Mouse (Mus musculus) monocyte, adult 2 months (primary cell): ENCODE measurements around the gene Fbxl17.

Experiments
- DNase-seq, 2 experiments: peaks; one replicate each; pipeline ENCODE4 v3.0.0; 2022; ENCODE audit warnings: low spot score in 2 of 2, low read depth in 1 of 2

The Fbxl17 gene

DNA sequence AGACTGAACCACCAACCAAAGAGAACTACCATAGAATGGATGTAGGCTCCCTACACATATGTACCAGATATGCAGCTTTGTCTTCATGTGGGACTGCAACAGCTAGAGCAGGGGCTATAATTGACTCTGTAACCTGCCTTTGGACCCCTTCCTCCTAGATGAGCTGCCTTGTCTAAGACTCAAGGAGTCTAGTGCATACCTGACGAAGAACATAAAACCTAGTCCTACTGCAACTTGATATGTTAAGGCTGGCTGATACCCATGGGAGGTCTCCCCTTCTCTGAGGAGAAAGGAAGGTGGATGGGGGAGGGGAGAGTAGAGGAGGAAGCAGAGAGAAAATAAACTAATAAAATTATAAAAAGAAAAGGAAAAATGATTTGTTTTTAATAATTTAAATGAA lies 273.9 kb downstream of the Fbxl17 start:
- DNase-seq: no peak

DNA sequence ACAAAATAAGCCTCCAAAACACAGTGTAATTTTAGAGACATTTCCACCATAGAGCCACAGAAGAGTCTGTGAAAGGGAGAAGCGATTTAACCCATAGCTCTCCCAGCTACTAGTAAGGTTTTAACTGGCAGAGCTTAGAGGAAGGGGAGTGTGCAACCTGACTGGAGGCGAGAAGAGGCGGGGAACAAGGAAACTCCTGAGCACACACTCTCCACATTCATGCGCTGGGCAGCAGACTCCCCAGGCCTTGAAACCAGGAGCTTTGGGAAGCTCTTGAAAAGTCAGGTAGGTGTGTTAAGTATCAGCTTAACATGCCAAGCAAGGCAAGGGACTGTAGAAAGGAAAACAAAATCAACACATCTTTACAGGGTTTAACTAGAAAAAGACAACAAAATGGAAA lies 276.1 kb downstream of the Fbxl17 start:
- no peak for DNase-seq

- DNase-seq: no peak
These were observed 278.2 kb downstream of the Fbxl17 start for GRCm38 (mm10) chr17:63221632-63222031.

DNA sequence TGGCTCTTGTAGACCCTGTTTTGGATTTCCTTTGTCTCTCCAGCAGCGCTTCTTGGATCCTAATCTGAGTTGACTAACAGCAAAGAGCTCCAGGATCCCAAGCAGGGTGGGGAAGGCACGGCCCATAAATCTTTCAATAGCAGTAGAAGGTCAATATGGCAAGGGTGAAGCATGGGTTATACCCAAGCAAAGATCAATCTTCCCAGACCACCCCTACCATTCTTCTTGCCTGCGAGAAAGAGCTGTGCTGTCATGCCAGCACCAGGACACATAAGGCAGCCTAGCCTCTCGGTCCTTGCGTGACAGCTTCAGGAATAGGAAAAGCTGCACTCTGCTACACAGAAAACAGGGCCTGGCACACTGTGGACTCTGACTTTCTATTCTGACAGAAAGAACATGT lies 279.0 kb downstream of the Fbxl17 start:
- DNase-seq: no peak

DNA sequence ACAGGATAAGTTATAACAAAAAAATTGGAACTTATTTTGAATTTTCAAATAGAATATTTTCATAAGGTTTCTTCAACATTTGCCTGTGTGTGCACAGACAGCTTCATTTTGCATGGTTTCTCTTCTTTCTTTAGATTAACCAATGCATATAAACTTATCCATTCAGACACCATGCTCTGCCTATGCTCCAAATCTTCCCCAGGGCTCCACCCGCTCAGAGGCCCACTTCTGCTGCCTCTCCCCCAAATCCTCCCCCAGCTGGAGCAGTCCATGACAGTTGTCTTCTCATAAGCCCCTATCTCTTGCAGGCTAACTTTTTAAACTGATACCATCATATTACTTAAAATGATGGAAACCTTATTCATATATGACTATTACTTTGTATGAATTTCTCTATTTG lies 282.8 kb downstream of the Fbxl17 start:
- DNase-seq: no peak

- no peak for DNase-seq
These were observed 287.8 kb downstream of the Fbxl17 start for GRCm38 (mm10) chr17:63212018-63212417.

GRCm38 (mm10) chr17:63209151-63209550 lies 290.7 kb downstream of the Fbxl17 start:
- no peak for DNase-seq

DNA sequence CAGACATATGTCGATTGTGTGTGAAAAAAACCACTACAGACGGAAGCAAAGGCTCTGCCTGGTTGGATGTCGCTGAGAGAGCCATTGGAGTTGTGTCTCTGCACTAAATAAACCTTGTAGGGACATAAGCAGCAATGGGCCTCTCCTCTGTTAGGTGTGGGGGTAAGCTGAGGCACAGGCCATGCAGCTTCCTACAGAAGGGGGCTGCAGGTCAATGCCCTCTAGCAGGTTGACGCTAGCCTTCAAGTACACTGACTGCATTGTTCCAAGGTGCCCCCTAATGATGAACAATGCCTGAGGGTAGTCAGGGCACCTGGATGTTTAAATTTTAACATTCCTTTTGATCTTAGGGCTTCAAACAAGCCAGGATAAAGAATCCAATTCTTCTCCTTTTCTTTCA lies 291.5 kb downstream of the Fbxl17 start:
- DNase-seq: no peak

GRCm38 (mm10) chr17:63207714-63208113 lies 292.1 kb downstream of the Fbxl17 start:
- no peak for DNase-seq

DNA sequence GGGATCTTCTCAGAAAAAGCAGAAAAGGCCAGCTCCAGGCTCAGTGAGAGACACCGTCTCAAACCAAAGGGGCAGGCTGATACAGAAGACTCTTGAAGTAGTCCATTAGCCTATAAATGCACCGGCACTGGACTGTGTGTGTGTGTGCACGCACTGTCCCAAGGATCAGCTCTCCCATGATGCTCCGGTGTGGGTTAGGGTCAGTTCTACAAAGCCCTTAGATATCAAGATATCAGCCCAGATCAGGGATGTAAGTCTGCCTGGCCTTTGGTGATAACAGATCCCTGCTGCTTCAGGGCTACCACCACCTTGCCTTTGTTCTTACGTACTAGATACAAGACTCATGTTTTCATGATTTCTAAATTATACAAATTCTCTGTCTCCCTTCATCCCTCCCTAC lies 294.5 kb downstream of the Fbxl17 start:
- DNase-seq: no peak

- DNase-seq: no peak
These were observed 296.1 kb downstream of the Fbxl17 start for GRCm38 (mm10) chr17:63203582-63204190.

DNA sequence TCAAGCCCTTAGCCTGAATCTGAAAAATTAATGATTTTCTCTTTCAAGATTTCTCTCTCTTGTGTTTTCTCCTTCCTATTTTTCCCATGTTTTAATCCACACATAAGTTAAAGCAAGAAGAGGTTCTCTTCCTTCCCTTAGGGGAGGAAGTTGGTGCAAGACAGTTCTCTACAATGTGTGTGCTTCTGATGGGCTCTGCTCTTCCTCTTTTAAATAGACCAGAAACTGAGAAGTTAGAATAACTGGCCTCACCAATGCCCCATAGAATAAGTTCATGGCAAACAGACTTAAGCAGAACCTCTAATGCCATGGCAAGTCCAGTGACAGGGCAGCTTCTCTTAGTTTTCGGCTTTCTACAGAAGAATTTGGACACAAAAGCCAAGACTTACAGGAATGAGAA lies 301.1 kb downstream of the Fbxl17 start:
- DNase-seq: no peak

DNA sequence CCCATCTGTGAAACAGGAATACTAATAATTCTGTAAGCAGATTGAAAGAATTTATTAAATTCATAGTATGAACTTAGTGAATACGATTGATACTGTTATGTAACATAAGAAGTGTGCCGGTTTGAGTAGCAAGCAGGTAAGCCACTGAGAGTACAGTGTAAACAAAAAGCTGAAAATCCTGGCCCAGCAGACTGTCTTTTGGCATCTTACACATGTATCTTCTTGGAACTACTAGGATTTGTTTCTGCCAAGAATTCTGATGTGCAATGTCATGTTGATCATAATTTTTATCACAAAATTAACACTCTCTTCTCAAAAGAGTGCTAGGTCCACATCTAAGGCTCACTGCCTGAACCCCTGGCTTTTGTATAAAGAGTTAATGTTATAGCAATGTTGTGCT lies 304.3 kb downstream of the Fbxl17 start:
- no peak for DNase-seq

GRCm38 (mm10) chr17:63193196-63193595 lies 306.6 kb downstream of the Fbxl17 start:
- DNase-seq: no peak

DNA sequence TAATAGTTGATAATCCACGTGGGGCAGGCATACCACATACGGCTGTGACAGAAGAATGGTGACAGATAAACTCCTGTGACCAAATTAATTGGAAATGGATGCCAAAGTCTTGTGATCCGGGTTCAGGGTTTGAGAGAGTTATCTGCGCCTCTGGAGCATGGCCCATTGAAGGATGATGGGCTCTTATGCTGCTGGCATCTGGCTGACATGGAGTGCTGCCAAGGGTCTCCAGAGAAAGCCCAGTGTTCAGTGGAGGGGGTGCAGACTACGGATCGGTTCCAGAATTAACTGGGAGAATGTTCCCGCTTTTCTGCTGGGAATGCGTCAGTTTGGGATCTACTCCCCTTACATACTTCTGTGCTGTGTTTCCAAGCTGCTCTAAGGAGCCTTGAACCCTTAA lies 308.5 kb downstream of the Fbxl17 start:
- DNase-seq: no peak

- peak in 1 of 2 experiments; percentile 4 for DNase-seq
These were observed 310.5 kb downstream of the Fbxl17 start for GRCm38 (mm10) chr17:63189274-63189673.

GRCm38 (mm10) chr17:63185531-63185930 lies 314.3 kb downstream of the Fbxl17 start:
- no peak for DNase-seq

GRCm38 (mm10) chr17:63184844-63185504 lies 314.8 kb downstream of the Fbxl17 start:
- DNase-seq: no peak

GRCm38 (mm10) chr17:63183431-63183830 lies 316.4 kb downstream of the Fbxl17 start:
- no peak for DNase-seq

- DNase-seq: no peak
These were observed 318.2 kb downstream of the Fbxl17 start for GRCm38 (mm10) chr17:63181661-63182060.

DNA sequence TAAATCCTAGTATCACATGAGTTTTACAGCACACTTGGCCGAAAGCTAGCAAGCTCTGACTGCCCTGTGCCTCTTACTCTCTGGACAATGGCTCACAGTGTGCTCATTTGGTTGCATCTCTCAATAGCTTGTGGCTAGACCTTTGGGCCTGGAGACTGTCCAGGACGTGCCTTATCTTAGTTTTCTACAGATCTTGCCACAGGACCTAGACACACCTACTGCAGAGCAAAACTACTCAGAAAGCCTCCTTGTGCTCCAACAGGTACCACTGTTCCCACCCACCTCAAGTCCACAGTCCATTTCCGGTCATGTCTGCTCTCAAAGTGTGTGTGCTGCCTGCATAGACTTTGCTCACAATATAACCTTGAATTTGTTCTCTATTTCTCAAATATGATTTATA lies 319.8 kb downstream of the Fbxl17 start:
- DNase-seq: no peak

DNA sequence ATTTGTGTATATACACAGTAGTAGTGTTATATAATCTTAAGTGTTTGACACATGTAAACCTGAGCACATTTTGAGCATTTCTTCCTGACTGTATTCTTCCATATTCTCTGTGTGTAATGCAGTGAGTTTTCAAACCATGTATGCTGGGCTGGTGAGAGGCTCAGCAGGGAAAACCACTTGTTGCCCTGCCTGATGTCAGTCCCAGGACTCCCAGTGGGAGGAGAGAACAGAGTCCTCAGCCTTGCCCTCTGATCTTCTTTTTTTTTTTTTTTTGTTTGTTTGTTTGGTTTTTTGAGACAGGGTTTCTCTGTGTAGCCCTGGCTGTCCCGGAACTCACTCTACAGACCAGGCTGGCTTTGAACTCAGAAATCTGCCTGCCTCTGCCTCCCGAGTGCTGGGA lies 321.5 kb downstream of the Fbxl17 start:
- DNase-seq: no peak

DNA sequence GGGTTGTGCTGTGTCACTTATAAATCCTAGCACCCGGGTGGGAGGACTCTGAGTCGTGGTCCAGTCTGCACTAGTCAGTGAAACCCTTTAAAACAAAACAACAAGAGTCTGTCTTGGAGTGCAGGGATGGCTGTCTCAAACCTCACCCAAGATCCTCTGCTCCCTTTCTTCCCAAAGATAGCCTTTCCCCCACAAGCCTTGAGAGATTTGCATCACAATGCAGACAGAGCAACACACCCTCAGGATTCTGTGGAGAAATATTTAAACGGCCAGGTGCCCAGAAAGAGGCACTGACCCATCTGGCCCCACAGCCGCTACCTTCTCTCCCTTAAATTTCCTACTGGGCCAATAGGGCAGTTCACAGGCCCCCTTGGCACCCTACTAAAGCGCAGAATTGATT lies 323.4 kb downstream of the Fbxl17 start:
- no peak for DNase-seq
